Mouse (Mus musculus) hindbrain, embryonic 14.5 days (tissue): ENCODE data around the gene Mia2. TPM values are rescaled to one million over a fixed set of nuclear protein-coding genes. Genes with fewer than 3 reads are reported as not detected.

Experiments
- ATAC-seq: fragments of 200-750 bp; cut with Nextera tagmentation; 2 replicates; pipeline ENCODE4 v1.8.0; 2017; ENCODE audit warnings: moderate number of reproducible peaks, mild to moderate bottlenecking, moderate TSS enrichment, moderate library complexity; ENCODE audit not compliant: low FRiP score
- DNase-seq: peaks from one replicate; pipeline ENCODE4 v3.0.0-alpha.2; 2015; ENCODE audit warnings: low spot score
- H3K27ac ChIP-seq: fragments of 300-500 bp; sonication (generic); 2 replicates; pipeline ENCODE4 v1.5.1; 2014; ENCODE audit warnings: mild to moderate bottlenecking, moderate library complexity
- H3K27me3 ChIP-seq: fragments of 300-500 bp; sonication (generic); 2 replicates; pipeline ENCODE4 v1.6.1; 2014; ENCODE audit warnings: mild to moderate bottlenecking, low read length, mixed read lengths; ENCODE audit not compliant: control insufficient read depth, insufficient read depth
- H3K36me3 ChIP-seq: fragments of 300-500 bp; sonication (generic); replicated peaks from 2 replicates; pipeline ENCODE4 v1.6.1; 2014; ENCODE audit not compliant: control insufficient read depth, insufficient read depth
- H3K4me1 ChIP-seq: fragments of 300-500 bp; sonication (generic); replicated peaks from 2 replicates; pipeline ENCODE4 v1.6.1; 2014; ENCODE audit warnings: antibody characterized with exemption, low read length, mixed read lengths; ENCODE audit not compliant: control insufficient read depth, insufficient read depth
- H3K4me2 ChIP-seq: fragments of 300-500 bp; sonication (generic); replicated peaks from 2 replicates; pipeline ENCODE4 v1.6.1; 2014; ENCODE audit warnings: mild to moderate bottlenecking, moderate library complexity
- H3K4me3 ChIP-seq: fragments of 300-500 bp; sonication (generic); replicated peaks from 2 replicates; pipeline ENCODE4 v1.5.1; 2014; ENCODE audit warnings: mild to moderate bottlenecking, low read length
- H3K9ac ChIP-seq: fragments of 300-500 bp; sonication (generic); 2 replicates; pipeline ENCODE4 v1.6.1; 2014
- H3K9me3 ChIP-seq: fragments of 300-500 bp; sonication (generic); 2 replicates; pipeline ENCODE4 v1.6.1; 2016; ENCODE audit warnings: low read length; ENCODE audit not compliant: control insufficient read depth
- WGBS: fragments of 180-500 bp; shearing (Covaris S2); extraction: QIAGEN DNeasy Blood & Tissue Kit; methylation state at CpG from one replicate; pipeline ENCODE4 v1.1.7; 2014; 5-methylcytosine and 5-hydroxymethylcytosine counted together
- polyA plus RNA-seq: library from polyadenylated mRNA; unstranded; fragments of >200 nt; fragmentation: Nextera tagmentation; extraction: Ambion mirVana; gene quantifications from 2 replicates; pipeline ENCODE4 v1.2.1, GENCODE M21; 2014

Mia2 gene
- polyA plus RNA-seq, 1 experiment from 2014 or later = 34.4 TPM

- H3K4me1 ChIP-seq = no peaks in the 10 kb centered on the region
- no peaks in the 10 kb centered on the region for H3K27me3 ChIP-seq
- no peaks in the 10 kb centered on the region for H3K36me3 ChIP-seq
- 87% methylated on average over 4 of the region's 4 CpGs for WGBS
- no peaks in the 10 kb centered on the region for H3K9me3 ChIP-seq
- ATAC-seq (no peak), DNase-seq (no peak)
- no peak overlapping the region for H3K9ac ChIP-seq
- H3K4me3 ChIP-seq = no peak overlapping the region
- no peak overlapping the region for H3K27ac ChIP-seq
- H3K4me2 ChIP-seq = no peak overlapping the region
Observed at GRCm38 (mm10) chr12:59080461-59080860, 15.1 kb upstream of the Mia2 start.

- H3K9ac ChIP-seq = no peak overlapping the region
- DNase-seq (no peak), ATAC-seq (no peak)
- H3K4me3 ChIP-seq = no peak overlapping the region
- H3K9me3 ChIP-seq = no peaks in the 10 kb centered on the region
- no peaks in the 10 kb centered on the region for H3K36me3 ChIP-seq
- no peak overlapping the region for H3K4me2 ChIP-seq
- H3K27ac ChIP-seq = no peak overlapping the region
- no peaks in the 10 kb centered on the region for H3K4me1 ChIP-seq
- 75% methylated on average over 5 of the region's 5 CpGs for WGBS
- no peaks in the 10 kb centered on the region for H3K27me3 ChIP-seq
Observed at GRCm38 (mm10) chr12:59084446-59084845, 11.2 kb upstream of the Mia2 start.

GRCm38 (mm10) chr12:59086171-59086570, 9.4 kb upstream of the Mia2 start:
- H3K4me1 ChIP-seq = no peaks in the 10 kb centered on the region
- no peaks in the 10 kb centered on the region for H3K9me3 ChIP-seq
- H3K36me3 ChIP-seq = no peaks in the 10 kb centered on the region
- H3K27me3 ChIP-seq = no peaks in the 10 kb centered on the region
- no peak for DNase-seq
- H3K27ac ChIP-seq = no peak overlapping the region
- ATAC-seq = no peak
- no peak overlapping the region for H3K4me3 ChIP-seq
- H3K9ac ChIP-seq = no peak overlapping the region
- 97% methylated on average over 5 of the region's 5 CpGs for WGBS
- no peak overlapping the region for H3K4me2 ChIP-seq

GRCm38 (mm10) chr12:59093543-59093942, 2.1 kb upstream of the Mia2 start:
- H3K27me3 ChIP-seq = no peaks in the 10 kb centered on the region
- H3K9me3 ChIP-seq = no peaks in the 10 kb centered on the region
- no peak overlapping the region for H3K9ac ChIP-seq
- no peaks in the 10 kb centered on the region for H3K4me1 ChIP-seq
- ATAC-seq (no peak), DNase-seq (no peak)
- WGBS = 73% methylated on average over 2 of the region's 2 CpGs
- no peak overlapping the region for H3K4me3 ChIP-seq
- H3K4me2 ChIP-seq = no peak overlapping the region
- H3K36me3 ChIP-seq = no peaks in the 10 kb centered on the region
- H3K27ac ChIP-seq = no peak overlapping the region

GRCm38 (mm10) chr12:59104771-59105170, 9.2 kb downstream of the Mia2 start:
- WGBS = 77% methylated on average over 5 of the region's 5 CpGs
- Histone ChIP-seq H3K4me2 (no peak overlapping the region), H3K9me3 (no peaks in the 10 kb centered on the region), H3K9ac (no peak overlapping the region), H3K4me1 (no peaks in the 10 kb centered on the region), H3K4me3 (no peak overlapping the region), H3K27me3 (no peaks in the 10 kb centered on the region), H3K36me3 (no peaks in the 10 kb centered on the region), H3K27ac (no peak overlapping the region)
- no peak for DNase-seq
- no peak for ATAC-seq

- no peak overlapping the region for H3K27ac ChIP-seq
- no peak overlapping the region for H3K4me2 ChIP-seq
- H3K9me3 ChIP-seq = no peaks in the 10 kb centered on the region
- H3K4me1 ChIP-seq = no peaks in the 10 kb centered on the region
- 86% methylated on average over 6 of the region's 6 CpGs for WGBS
- H3K9ac ChIP-seq = no peak overlapping the region
- no peak for DNase-seq
- H3K4me3 ChIP-seq = no peak overlapping the region
- no peaks in the 10 kb centered on the region for H3K36me3 ChIP-seq
- no peak for ATAC-seq
- no peaks in the 10 kb centered on the region for H3K27me3 ChIP-seq
Observed at GRCm38 (mm10) chr12:59105914-59106313, 10.3 kb downstream of the Mia2 start.

- no peaks in the 10 kb centered on the region for H3K4me1 ChIP-seq
- no peak overlapping the region for H3K9ac ChIP-seq
- H3K36me3 ChIP-seq = no peaks in the 10 kb centered on the region
- no peak overlapping the region for H3K4me3 ChIP-seq
- H3K27me3 ChIP-seq = no peaks in the 10 kb centered on the region
- DNase-seq (no peak), ATAC-seq (no peak)
- no peak overlapping the region for H3K27ac ChIP-seq
- H3K9me3 ChIP-seq = no peaks in the 10 kb centered on the region
- WGBS = 92% methylated on average over 5 of the region's 5 CpGs
- H3K4me2 ChIP-seq = no peak overlapping the region
Observed at GRCm38 (mm10) chr12:59106491-59106890, 10.9 kb downstream of the Mia2 start.

GRCm38 (mm10) chr12:59107926-59108325, 12.3 kb downstream of the Mia2 start:
- H3K4me1 ChIP-seq = no peaks in the 10 kb centered on the region
- no peaks in the 10 kb centered on the region for H3K36me3 ChIP-seq
- no peaks in the 10 kb centered on the region for H3K9me3 ChIP-seq
- no peaks in the 10 kb centered on the region for H3K27me3 ChIP-seq
- H3K27ac ChIP-seq = no peak overlapping the region
- WGBS = 84% methylated on average over 4 of the region's 4 CpGs
- DNase-seq = no peak
- H3K4me2 ChIP-seq = no peak overlapping the region
- no peak overlapping the region for H3K9ac ChIP-seq
- no peak overlapping the region for H3K4me3 ChIP-seq
- no peak for ATAC-seq

GRCm38 (mm10) chr12:59117184-59117583, 21.6 kb downstream of the Mia2 start:
- no peaks in the 10 kb centered on the region for H3K36me3 ChIP-seq
- no peak overlapping the region for H3K4me2 ChIP-seq
- no peak overlapping the region for H3K9ac ChIP-seq
- ATAC-seq (no peak), DNase-seq (no peak)
- H3K9me3 ChIP-seq = no peaks in the 10 kb centered on the region
- H3K27ac ChIP-seq = no peak overlapping the region
- 90% methylated on average over 3 of the region's 3 CpGs for WGBS
- no peak overlapping the region for H3K4me3 ChIP-seq
- H3K4me1 ChIP-seq = no peaks in the 10 kb centered on the region
- H3K27me3 ChIP-seq = no peaks in the 10 kb centered on the region

- no peak overlapping the region for H3K27ac ChIP-seq
- H3K4me2 ChIP-seq = no peak overlapping the region
- WGBS = 84% methylated on average over 2 of the region's 2 CpGs
- no peaks in the 10 kb centered on the region for H3K27me3 ChIP-seq
- no peaks in the 10 kb centered on the region for H3K9me3 ChIP-seq
- H3K4me1 ChIP-seq = peaks cover 10% of the 10 kb centered on the region; the same call in 1 of the 2 replicates
- ATAC-seq (no peak), DNase-seq (no peak)
- no peak overlapping the region for H3K9ac ChIP-seq
- H3K36me3 ChIP-seq = no peaks in the 10 kb centered on the region
- no peak overlapping the region for H3K4me3 ChIP-seq
Observed at GRCm38 (mm10) chr12:59125426-59125825, 29.8 kb downstream of the Mia2 start.
